Mouse (Mus musculus): ENCODE data around the gene Kitl. TPM values are rescaled to one million over a fixed set of nuclear protein-coding genes. Genes with fewer than 3 reads are reported as not detected.

Kitl gene
- total RNA-seq, 4 experiments from 2014 or later, result 19.6 to 26.7 (median 22.6) TPM

- no peak for DNase-seq
These were observed 109.0 kb downstream of the Kitl start for GRCm38 (mm10) chr10:100124452-100124851.

GRCm38 (mm10) chr10:100127837-100128743 is 112.7 kb downstream of the Kitl start:
- DNase-seq, result no peak

GRCm38 (mm10) chr10:100131657-100132056 is 116.2 kb downstream of the Kitl start:
- no peak for DNase-seq

- no peak for DNase-seq
These were observed 116.9 kb downstream of the Kitl start for GRCm38 (mm10) chr10:100132304-100132703.

- no peak for DNase-seq
These were observed 123.1 kb downstream of the Kitl start for GRCm38 (mm10) chr10:100138552-100138951.

GRCm38 (mm10) chr10:100148123-100148522 is 132.7 kb downstream of the Kitl start:
- DNase-seq, result no peak

Small RNAs within 50 kb of the gene (microRNA-seq; reads per million reads assigned to microRNA genes)
- gene Gm22918, result 0 reads per million in 2 experiments
- 0 reads per million in 2 experiments for gene Gm25287

Data from adrenal gland, adult 8-10 months (tissue).